Mouse (Mus musculus): ENCODE measurements around the gene Il17rd. TPM values are rescaled to one million over a fixed set of nuclear protein-coding genes. Genes with fewer than 3 reads are reported as not detected.

Il17rd gene
- polyA plus RNA-seq, 1 experiment from 2014 or later, result 0.73 TPM

DNA sequence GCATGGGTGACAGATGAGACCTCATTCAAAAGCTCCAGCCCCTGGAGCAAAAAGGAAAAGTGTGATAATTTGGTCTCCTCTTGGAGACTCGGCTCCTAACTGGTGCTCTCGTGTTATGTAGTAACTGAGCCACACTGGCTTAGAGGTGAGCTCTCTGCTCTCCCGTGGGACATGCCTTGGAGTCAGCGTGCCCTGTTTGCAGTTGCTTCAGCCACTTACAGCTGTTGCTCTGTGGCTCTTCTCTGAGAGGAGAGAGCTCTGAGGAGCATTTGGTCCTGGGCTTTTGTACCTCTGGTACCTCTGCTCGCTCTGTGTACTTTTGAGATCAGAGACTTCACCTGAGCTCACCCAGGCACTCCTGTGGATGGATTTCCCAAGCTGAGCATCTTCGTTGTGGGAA lies 116.3 kb downstream of the Il17rd start:
- H3K36me3 ChIP-seq (ENCODE audit: control insufficient read depth, insufficient read depth), result no peaks in the 10 kb centered on the region
- no peak overlapping the region for H3K4me2 ChIP-seq (replicated peaks; ENCODE audit: low read depth)
- WGBS, result 65% methylated on average over 6 of the region's 6 CpGs
- H3K4me1 ChIP-seq (replicated peaks; ENCODE audit: control insufficient read depth, insufficient read depth, low read length), result no peaks in the 10 kb centered on the region
- H3K27me3 ChIP-seq (replicated peaks; ENCODE audit: control insufficient read depth, insufficient read depth, low read length), result no peaks in the 10 kb centered on the region
- TF ChIP-seq CTCF (IDR thresholded peaks at IDR 0.05; ENCODE audit: low read depth), result no peak
- no peak overlapping the region for H3K9ac ChIP-seq (ENCODE audit: low read depth, low read length)
- no peak for ATAC-seq
- H3K27ac ChIP-seq (ENCODE audit: low read depth, low read length), result no peak overlapping the region
- no peaks in the 10 kb centered on the region for H3K9me3 ChIP-seq (ENCODE audit: control insufficient read depth)
- H3K4me3 ChIP-seq (ENCODE audit: low read depth, low read length), result no peak overlapping the region

GRCm38 (mm10) chr14:27156032-27156431 lies 117.3 kb downstream of the Il17rd start:
- ATAC-seq, result no peak
- H3K36me3 ChIP-seq (ENCODE audit: control insufficient read depth, insufficient read depth), result no peaks in the 10 kb centered on the region
- no peak for TF ChIP-seq CTCF (IDR thresholded peaks at IDR 0.05; ENCODE audit: low read depth)
- no peak overlapping the region for H3K4me3 ChIP-seq (ENCODE audit: low read depth, low read length)
- no peaks in the 10 kb centered on the region for H3K9me3 ChIP-seq (ENCODE audit: control insufficient read depth)
- no peak overlapping the region for H3K9ac ChIP-seq (ENCODE audit: low read depth, low read length)
- 82% methylated on average over 6 of the region's 6 CpGs for WGBS
- H3K4me1 ChIP-seq (replicated peaks; ENCODE audit: control insufficient read depth, insufficient read depth, low read length), result no peaks in the 10 kb centered on the region
- H3K4me2 ChIP-seq (replicated peaks; ENCODE audit: low read depth), result no peak overlapping the region
- H3K27ac ChIP-seq (ENCODE audit: low read depth, low read length), result no peak overlapping the region
- no peaks in the 10 kb centered on the region for H3K27me3 ChIP-seq (replicated peaks; ENCODE audit: control insufficient read depth, insufficient read depth, low read length)

Other genes starting within 250 kb of the Il17rd start
- 0.08 TPM in 1 of 2 replicates, not detected in the other for gene Asb14, start 144.4 kb upstream of the Il17rd start, polyA plus RNA-seq (2015; fragmentation: Nextera tagmentation; extraction: Ambion mirVana)
- 14.9 and 17.0 TPM in 2 replicates for gene Appl1, start 67.7 kb upstream of the Il17rd start, polyA plus RNA-seq (2015; fragmentation: Nextera tagmentation; extraction: Ambion mirVana)
- 0.26 and 0.35 TPM in 2 replicates for gene Hesx1, start 44.5 kb upstream of the Il17rd start, polyA plus RNA-seq (2015; fragmentation: Nextera tagmentation; extraction: Ambion mirVana)
- 10.0 and 12.2 TPM in 2 replicates for gene Arhgef3, start 76.0 kb downstream of the Il17rd start, polyA plus RNA-seq (2015; fragmentation: Nextera tagmentation; extraction: Ambion mirVana)